Mouse (Mus musculus) kidney, postnatal 14 days (tissue): ENCODE results near the gene Olfr705.
"Not testable (repeated sequence)": the region's sequence is repeated elsewhere in the genome, so short reads cannot be mapped to it uniquely, and the experiment has no call there.

Experiments used
- DNase-seq: peaks from one replicate; pipeline ENCODE4 v3.0.0; 2022; ENCODE audit warnings: mixed read lengths

The Olfr705 gene

DNA sequence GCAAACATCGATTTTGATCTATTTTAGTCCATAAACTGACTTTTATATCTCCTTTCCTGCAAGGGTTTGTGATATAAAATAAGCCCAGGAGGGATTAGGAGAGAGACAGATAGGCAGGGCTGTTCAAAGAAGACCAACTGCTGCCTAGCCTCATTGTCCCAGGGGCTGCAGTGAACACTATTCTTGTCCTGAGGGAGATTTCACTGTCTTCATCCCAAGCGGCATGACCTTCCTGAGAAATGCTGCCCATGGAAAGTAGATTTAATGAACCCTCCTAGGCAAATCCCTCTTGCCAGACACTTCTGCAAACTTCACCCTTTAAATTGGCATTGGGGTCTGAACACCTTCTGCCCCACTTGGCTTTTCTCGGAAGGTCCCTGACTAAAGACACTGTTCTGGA lies at the start of gene Olfr705:
Olfr705 (minus strand) TSS at position 101 of the 400 bp plus-strand sequence.
- DNase-seq = no peak

DNA sequence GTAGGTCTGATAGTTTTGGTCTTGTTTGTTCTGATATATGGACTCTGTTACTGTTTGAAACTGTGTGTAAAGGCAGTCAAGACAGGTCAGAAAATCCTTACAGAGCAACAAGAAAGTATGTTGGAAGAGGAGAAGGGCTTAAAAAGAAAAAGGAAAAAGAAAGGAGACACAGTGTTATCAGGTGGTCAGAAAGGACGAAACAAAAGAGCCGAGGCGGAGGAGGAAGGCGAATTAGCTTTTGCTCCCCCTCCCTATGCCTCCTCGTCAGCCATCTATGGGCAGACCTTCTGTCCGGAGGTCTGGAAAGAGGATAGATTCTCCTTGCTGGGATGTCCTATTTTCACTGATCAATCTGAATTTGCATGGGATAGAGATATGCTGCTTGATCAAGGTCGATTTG lies 44.3 kb upstream of the Olfr705 start:
- not testable (repeated sequence) for DNase-seq

DNA sequence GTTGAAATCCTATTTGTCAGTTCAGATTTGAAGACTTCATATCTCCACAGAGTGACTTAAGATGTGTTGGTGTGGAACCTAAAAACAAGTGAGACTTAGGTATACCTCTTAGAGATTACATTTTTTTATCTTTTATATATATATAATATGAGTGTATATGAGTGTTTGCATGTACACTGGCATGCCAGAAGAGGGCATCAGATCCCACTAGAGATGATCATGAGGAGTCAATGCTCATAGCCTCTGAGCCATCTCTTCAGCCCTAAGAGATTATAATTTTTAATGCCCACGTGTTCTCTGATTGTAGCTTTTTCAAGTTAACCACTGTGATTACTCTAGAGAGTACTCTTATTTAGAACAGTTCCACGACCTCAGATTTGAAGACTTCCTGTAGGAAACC lies 31.0 kb upstream of the Olfr705 start, which contains the start of gene Olfr1532-ps1:
Olfr1532-ps1 (plus strand) TSS at position 326 of the 400 bp plus-strand sequence.
- DNase-seq = no peak

DNA sequence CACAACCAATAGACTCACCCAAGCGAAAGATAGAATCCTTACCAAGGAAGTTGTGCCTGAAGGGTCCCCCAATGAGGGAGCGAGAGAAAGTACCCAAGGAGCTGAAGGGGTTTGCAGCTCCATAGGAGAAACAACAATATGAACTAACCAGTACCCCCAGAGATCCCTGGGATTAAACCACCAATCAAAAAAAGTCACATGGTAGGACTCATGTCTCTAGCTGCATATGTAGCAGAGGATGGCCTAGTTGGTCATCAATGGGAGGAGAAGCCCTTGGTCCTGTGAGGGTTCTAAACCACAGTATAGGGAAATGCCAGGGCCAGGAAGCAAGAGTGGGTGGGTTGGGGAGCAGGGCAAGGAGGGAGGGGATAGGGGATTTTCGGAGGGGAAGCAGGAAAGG lies 24.4 kb upstream of the Olfr705 start, which contains the start of gene Olfr707:
Olfr707 (minus strand) TSS at position 101 of the 400 bp plus-strand sequence.
- DNase-seq = not testable (repeated sequence)

DNA sequence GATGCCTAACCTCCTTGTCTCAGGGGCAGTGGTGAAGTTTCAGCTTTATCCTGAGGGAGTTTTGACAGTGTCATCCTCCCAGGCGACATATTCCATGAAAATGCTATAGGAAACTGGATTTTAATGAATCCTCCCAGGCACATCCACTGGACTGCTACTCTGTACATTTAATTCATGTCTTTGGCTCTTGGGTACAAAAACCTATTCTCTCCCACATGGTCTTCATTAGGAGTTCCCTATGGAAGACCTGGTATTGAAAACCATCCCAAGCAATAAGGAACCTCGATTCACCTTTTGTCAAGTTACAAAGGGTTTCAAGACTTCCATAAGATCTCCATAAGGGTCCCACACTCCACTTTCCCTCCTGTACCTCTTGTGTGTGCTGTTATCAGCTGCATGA lies 11.4 kb upstream of the Olfr705 start, which contains the start of gene Olfr706:
Olfr706 (minus strand) TSS at position 101 of the 400 bp plus-strand sequence.
- no peak for DNase-seq

DNA sequence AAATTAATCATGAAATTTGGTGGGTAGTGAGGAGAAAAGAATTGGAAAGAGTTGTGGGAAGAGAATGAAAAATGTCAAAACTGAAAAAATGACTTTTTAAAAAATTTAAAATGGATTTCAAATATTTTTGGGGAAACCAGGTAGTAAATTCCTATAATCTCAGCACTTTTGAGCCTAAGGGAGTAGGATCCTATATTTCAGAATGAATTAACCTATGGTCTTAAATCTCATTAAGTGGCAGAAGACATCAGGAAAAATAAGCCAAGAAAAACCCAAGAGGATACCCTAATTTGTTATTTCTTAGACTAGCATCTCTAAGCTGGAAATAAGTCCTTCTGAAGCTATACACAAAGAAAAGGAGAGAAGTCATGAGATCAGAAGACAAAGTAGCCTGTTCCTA lies 13.8 kb downstream of the Olfr705 start, which contains the start of gene Olfr704:
Olfr704 (plus strand) TSS at position 301 of the 400 bp plus-strand sequence.
- DNase-seq = no peak

DNA sequence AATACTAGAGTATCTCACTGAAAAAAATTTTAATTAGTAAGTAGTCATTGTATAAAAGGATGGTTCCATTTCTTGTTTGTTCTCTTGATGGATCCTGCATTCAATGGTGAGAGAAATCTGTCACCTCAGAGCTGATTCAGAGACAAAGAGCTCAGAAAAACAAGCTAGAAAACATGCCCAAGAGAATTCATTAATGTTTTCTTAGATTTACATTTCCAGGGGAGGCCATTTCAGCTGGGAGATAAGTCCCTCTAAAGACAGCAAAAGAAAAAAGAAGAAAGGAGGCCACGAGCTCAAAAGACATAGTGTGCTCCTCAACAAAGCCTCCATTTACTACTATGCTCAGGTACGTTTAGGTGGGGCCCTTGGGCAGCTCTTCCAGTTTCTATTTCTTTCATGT lies 33.6 kb downstream of the Olfr705 start, which contains the start of gene Olfr703:
Olfr703 (plus strand) TSS at position 301 of the 400 bp plus-strand sequence.
- no peak for DNase-seq

DNA sequence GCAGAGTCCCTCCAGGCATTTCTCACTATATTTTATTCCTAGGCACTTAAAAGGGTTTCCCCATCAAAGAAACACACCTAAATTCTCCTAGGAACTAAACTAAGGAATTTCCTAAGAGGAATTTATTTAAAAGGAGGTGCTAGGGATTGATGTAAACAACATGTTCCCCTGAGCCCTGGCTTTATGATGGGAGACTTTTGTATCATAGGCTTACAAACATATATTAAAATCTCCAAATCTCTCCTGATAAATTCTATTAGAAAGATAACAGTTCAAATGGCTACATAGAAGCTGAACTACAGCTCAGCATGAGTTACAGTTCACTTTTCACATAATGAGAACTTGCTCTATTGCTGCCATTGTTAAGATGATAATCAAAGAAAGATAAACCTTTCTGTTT lies 42.9 kb downstream of the Olfr705 start, which contains the start of gene Olfr702:
Olfr702 (minus strand) TSS at position 101 of the 400 bp plus-strand sequence.
- DNase-seq = no peak
